Mouse (Mus musculus): ENCODE data around the gene Arl6ip4.

The Arl6ip4 gene

DNA sequence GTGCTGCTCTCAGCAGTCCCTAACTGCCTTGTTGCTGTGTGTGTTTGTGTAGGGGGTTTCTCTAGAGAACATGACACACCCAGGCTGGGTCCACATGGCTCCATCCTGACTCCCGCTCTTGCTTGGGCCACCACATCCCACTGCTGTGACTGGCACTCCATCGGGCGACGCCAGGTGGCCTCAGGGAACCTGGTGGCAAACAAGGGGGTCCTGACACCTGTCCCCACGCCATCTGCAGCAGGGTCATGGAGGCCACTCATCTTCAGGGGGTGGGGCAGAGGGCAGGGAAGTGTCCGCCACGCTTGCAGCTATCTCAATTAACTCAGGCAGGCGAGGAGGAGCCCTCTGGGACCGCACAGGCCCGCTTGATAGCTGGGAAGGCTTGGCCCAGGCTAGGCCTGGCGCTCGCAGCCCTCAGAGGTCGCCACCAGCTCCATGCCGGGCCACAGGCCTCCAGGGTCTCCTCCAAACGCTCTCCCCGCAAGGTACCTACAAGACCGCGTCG lies 20.8 kb upstream of the Arl6ip4 start:
- DNase-seq (ENCODE audit: low spot score in 2 of 2) = peak in 1 of 2 experiments; percentile 39

DNA sequence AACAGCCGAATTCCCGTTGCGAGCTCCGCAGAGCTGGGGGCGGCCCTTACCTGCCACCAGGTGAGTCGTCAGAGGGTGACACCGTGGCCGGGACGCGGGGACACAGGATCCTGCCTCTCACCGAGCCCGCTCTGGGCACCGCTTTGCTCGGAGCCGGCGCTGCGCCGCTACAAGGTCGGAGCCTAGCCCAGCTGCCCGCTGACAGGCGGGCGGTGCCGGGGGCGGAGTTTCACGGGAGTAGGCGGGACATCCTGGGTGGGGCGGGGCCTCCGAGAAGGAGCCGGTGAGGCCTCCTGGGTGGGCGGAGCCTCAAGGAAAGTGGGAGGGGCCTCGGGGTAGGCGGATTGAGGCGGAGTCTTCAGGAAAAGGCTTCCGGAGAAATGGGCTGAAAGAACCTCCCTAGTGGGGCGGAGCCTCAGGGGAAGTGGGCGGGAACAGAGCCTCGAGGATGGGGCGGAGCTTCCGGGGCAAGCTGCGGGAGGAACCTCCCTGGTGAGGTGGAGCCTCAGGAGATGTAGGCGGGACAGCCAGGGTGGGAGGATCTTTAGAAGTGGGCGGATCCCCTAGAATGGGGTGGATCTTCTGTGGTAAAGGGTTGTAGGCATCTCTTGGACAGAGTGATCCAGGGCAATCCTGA lies 20.2 kb upstream of the Arl6ip4 start, which contains the start of gene Abcb9:
Gene Abcb9, minus strand, starts transcription at position 203 of the 637 bp plus-strand sequence.
- DNase-seq (ENCODE audit: low spot score in 2 of 2) = peak; percentile 94 to 97

DNA sequence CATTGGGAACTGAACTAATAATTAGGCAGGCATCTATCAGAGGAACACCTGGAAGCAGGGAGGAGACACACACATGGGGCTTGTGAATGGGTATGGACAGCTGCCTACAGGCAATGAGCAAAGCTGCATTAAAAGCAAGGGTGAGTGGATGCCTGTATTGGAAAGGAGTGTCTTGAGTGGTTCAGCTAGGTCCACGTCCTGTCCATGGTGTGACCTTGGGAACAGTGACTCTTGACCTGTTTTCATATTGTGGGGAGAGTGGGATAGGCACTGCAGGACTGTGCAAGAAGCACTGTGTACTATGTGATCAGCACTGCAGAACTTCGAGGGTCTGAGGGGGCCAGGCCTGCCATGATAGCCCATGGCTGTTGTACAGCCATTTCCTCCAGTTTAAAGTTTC lies 17.0 kb upstream of the Arl6ip4 start:
- DNase-seq (ENCODE audit: low spot score in 2 of 2) = no peak

DNA sequence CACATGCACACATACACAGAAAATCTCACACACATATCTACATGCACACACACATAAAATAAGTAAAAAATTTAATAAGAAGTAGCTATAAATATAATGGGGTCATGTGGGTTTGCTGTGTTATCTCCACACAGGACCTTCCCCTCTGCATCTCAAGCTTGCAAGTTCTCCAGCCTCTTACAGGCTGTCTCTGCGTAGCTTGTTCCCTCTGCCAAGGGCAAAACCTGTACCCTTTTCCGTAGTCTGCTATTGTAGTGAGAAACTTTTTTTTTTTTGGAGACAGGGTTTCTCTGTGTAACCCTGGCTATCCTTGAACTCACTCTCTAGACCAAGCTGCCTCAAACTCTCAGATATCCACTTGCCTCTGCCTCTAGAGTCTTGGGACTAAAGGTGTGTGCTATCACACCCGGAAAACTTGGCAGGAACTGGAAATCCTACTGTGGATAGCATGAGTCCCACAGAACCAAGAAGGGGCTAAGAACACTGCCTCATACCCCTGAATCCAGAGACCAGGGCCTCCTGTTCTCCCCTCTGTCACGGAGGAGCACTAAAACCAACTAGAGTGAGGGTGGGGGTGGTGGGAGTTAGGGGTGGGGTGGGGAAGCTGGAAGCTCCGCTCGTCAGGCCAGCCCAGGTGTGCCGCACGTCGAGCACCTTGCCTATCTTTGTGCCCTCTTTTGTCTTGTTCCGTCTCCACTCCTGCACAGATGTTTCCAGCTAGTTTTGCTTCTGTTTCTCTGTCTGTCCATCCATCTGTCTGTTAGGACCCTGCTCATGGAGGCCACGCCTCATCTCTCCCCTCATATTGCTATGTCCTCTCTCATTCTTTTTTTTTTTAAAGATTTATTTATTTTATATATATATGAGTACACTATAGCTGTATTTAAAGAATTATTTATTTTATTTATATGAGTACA lies 15.5 kb upstream of the Arl6ip4 start:
- DNase-seq (ENCODE audit: low spot score in 2 of 2) = no peak

DNA sequence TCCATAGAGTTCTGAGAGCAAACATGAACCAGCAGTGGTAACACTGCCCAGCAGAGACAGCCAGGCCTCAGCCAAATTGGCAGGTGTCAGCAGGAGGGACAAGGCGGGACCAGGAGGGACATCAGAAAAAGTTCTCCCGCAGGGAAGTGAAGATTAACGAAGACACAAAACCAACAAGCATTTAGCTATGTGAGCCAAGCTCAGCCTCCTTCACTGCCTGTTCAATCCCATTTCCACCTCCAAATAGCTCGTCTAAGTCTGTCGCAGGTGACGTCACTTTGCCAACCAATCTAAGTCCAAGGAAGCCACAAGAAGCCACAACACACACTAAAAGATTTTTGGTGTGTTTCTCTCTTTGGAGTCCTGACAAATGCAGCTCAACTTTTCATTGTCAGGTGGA lies 13.6 kb upstream of the Arl6ip4 start:
- DNase-seq (ENCODE audit: low spot score in 2 of 2) = no peak

DNA sequence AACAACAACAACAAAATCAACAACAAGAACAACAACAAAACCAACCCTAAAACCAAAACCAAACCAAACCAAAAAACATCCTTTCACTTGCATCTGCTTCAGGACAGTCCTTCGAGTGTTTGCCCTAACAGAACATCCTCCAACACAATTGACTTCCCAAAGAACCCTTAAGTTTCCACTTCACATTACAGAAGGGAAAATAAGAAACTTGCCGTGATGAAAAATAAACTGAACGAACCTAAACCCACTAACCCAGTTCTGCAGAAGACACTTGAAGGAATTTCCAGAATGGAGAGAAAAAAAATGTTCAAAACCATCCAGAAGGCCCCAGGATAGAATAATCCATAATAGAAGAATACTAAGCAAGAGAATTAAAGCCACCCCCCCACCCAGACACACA lies 12.9 kb upstream of the Arl6ip4 start:
- no peak for DNase-seq (ENCODE audit: low spot score in 2 of 2)

DNA sequence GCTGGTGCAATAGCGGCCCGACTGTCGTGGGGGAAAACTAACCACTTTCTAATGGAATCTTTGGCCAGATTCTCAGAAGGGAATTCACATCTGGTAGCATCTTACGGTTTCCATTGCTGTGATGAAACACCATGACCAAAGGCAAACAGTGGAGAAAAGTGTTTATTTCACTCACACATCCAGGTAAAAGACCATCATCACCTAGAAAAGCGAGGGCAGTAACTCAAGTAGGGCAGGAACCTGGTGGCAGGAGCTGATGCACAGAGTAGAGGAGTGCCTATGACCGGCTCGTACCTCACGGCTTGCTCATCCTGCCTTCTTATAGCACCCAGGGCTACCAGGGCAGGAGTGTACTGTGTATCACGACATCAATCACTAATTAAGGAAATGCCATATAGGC lies 12.3 kb upstream of the Arl6ip4 start:
- DNase-seq (ENCODE audit: low spot score in 2 of 2) = no peak

DNA sequence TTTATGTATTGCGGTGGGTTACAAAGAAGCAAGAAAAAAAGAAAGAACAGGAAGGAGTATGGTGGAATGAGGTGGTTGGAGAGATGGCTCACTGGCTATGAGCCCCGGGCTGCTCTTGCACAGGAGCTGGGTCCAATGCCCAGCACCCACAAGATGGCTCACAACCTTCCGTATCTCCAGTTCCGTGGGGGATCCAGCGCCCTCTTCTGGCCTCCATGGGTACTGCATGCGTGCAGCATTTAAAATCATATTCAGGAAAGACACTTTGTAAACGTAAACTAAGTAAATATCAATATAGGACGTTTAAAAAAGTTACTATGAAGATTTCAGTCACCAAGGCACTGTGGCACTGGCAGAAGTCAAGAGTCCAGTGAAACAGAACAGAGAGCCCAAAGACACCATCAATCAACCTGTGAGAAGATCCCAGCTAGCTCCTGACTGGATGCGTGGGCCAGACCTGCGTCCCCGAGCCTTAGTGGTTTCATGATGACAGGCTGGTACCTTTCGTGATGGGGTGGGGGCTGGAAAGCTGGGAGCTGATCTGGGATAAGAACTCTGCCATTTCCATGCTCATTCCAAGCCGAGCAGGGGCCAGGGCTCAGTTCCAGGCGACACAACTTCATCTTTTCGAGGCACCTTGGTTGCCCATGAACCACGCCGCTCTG lies 4.7 kb upstream of the Arl6ip4 start:
- DNase-seq (ENCODE audit: low spot score in 2 of 2) = no peak

DNA sequence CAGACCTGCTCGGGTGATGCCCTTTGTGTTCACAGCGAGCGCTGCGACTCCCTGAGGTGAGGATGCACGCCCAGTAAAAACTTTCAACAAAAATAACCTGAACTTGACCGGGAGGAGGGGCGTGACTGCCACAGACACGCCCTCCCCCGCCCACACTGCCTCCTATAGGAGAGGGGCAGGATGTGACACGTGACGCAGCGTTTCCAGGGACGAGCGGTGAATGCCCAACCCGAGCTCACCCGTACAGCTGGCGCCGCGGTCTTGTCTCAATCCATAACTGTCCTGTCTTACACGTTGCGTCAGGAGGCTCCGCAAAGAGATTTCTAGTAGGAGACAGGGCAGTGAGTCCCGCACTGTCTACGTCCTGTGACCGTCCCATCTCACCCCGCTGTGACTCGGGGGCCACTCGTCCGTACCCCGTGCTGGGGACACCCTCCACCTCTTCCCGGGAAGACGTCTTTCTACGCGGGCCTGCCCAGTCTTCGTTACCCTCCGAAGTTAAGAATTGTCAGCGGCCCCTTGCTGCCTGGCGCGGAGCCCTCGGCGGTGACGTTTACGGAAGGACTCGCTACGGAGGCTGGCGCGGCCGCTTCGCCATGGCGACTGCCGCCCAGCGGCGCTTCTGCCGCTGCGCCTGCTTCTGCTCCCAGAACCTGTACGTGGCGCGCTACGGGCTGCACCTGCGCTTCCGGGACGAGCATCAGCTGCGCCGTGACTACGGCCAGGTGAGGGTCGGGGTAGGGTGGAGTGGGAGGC lies 4.0 kb upstream of the Arl6ip4 start, which contains the start of gene Ogfod2:
Gene Ogfod2, plus strand, starts transcription at position 556 of the 756 bp plus-strand sequence.
- peak; percentile 94 for DNase-seq (ENCODE audit: low spot score in 2 of 2)

DNA sequence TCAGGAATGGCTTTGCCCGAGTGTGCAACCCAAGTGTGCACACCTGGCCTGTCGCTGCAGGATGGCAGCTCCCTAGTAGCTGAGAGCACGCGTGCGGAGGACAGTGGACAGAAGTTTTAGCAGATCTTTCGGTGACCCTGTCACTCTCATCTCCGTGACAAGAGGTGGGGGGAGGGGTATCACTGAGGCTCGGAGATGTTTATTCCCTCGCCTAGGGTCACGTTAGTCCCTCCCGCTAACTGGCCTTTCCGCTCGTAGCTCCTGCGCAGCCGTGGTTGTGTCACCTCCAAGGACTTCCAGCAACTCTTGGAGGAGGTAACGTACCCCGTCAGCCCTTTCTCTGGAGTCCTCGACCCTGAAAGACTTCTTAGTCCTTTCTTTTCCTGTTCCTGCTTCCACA lies 3.4 kb upstream of the Arl6ip4 start:
- DNase-seq (ENCODE audit: low spot score in 2 of 2) = no peak

DNA sequence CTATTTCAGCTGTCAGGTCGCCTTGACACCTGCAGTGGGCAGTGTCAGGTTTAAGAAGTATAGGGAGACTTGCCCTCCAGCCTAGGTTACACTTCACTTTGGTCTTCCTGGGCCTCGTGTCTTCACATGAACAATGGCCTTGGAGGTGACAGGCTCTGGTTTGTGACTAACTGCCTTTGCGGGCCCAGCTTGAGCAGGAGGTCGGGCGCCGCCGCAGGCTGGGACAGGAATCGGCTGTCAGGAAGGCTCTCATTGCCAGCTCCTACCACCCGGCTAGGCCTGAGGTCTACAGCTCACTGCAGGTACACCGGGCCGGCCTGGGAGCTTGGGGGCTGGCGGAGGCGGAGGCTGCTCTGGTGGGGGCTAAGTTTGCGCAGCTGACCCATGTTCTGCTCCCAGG lies 2.9 kb upstream of the Arl6ip4 start:
- peak in 1 of 2 experiments; percentile 61 for DNase-seq (ENCODE audit: low spot score in 2 of 2)

DNA sequence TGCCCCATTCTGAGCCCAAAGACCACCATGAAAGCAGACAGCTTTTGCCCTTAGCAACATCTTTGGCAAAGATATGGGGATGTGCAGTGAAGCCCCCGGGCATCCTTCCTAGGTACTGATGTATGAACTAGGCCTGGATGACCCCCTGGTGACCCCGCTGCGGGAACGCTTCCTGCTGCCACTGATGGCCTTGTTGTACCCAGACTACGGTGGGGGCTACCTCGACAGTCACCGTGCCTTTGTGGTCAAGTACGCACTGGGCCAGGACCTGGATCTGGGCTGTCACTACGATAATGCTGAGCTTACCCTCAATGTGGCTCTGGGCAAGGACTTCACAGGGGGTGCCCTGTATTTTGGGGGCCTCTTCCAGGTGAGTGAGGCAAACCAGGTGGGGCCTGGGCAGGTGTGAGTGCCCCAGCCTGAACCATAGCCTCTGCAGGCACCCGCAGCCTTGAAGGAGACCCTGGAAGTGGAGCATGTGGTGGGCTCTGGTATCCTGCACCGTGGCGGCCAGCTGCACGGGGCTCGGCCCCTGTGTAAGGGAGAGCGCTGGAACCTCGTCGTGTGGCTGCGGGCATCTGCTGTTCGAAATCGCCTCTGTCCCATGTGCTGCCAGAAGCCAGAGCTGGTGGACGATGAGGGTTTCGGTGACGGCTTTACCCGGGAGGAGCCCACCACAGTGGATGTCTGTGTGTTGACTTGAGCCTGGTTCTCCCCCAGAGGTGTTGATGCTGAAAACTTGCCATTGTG lies 1.4 kb upstream of the Arl6ip4 start:
- no peak for DNase-seq (ENCODE audit: low spot score in 2 of 2)

DNA sequence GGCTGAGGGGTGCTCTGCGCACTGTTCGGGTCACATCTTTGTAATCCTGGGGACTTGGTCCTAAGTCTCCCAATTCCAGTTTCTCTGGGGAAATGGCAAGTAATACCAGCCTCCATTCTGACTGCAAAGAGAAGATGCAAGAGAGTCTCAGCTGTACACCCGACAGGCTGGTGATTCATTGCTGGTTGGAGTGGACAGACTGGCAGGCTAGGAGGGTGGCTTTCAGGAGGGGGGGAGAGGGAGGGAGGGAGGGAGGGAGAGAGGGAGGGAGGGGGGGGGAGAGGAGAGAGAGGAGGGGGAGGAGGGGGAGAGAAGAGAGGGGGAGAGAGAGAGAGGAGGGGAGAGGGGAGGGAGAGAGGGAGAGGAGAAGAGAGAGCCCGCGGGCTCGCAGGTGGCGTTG lies 358 bp upstream of the Arl6ip4 start:
- no peak for DNase-seq (ENCODE audit: low spot score in 2 of 2)

DNA sequence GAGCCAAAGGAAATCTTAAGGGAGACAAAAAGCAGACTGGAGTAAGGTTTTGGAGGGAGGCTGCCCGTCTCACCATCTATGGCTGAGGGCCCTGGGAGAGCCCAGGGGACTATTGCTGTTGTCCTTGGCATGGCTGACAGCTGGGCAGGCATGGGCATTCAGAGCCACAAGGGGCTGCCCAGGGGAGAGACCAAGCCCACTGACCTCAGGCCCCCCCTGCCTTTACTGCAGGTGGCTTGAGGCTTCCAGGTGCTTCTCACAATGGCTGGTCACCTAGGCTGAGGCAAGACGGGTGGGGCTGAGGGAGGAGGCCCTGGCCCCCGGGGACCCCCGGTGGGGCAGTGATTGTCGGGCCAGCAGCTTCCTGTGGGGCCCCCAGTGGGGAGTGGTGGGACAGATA lies 3.3 kb downstream of the Arl6ip4 start:
- no peak for DNase-seq (ENCODE audit: low spot score in 2 of 2)

DNA sequence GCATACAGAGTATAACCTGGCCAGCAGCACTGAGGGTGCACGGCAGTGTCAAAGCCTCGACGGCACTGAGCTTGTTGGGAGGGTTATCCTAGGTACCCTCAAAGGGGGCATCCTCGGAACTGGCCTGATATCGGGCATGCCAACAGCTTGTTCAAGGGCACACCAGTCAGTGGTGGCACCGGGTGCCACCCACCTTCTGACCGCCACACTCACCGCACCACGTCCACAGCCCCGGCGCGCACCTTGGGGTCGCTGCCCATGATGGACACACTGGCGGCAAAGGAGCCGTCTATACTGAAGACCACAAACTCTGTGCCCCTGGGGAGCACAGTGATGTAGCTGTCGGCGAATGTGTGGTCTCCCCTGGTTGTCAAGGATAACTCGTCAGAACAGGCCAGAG lies 6.5 kb downstream of the Arl6ip4 start:
- no peak for DNase-seq (ENCODE audit: low spot score in 2 of 2)

DNA sequence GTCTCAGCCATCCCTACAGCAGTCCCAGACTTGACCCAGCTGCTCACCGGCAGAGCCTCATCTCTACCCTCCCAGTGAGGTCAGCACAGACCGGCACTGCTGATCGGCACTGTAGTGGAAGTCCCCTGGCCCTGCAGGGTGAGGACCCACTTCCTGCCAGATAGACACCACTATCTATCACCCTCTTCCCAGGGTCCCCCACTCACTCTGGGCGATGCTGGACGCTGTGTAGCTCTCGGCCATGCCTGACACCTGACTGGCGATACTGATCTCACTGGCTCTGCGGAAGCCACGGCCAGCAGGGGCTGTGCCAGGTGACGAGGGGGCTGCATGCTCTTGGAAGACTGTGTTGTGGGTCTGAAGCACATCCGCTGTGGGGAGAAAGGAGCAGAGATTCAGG lies 9.2 kb downstream of the Arl6ip4 start:
- no peak for DNase-seq (ENCODE audit: low spot score in 2 of 2)

DNA sequence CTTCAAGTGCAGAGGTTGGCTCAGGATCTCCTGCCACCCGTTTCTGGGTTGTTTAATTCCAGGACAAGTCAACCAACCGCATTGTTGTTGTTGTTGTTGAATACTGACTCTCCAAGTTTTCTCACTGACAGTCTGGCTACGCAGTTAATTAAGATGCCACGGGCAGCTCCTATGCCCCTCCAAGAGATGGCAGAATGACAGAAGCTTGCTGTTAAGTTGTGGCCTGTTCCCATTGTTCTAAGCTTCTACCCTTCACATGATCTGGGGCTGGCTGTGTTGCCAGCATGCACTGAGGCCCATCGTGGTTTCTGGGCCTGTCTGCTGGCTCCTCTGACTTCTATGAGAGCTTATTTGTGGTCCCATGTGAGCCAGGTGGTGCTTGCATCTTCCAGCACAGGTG lies 18.4 kb downstream of the Arl6ip4 start:
- no peak for DNase-seq (ENCODE audit: low spot score in 2 of 2)

DNA sequence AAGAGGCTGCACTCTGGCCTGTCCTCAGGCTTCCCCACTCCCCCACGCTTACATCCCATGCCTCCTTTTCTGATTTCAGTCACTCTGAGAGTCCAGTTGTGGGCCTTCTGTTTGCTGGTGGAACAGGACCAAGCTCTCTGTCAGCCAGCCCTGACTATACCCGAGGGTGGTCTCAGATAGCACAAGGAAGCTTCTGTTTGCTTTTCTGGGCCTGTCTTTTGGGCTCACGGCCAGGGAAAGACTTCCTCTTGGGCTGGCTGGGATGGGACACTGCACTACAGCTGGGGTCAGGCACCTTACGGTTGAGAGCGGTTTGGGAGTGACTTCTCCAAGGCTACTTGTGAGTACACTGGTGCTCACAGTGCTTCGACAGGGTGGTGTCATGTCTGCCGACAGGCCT lies 22.2 kb downstream of the Arl6ip4 start:
- DNase-seq (ENCODE audit: low spot score in 2 of 2) = no peak

DNA sequence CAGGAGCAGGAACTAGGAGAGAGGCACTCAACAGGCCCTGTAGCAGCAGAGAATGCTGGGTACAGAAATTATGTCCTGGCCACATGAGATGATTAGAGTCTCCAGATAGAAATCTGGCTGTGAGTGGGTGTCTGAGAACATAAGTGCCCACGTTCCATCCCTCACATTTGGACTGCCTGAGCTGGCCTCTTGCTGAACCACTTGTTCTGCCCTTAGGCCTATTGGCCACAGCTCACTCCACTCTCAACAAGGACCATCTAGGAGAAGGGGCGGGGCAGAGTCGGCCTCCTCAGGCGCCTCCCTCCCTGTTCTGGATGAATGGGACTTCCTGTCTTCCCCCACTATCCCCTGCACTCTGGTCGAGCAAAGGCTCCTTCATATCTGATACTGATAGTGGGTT lies 33.1 kb downstream of the Arl6ip4 start:
- no peak for DNase-seq (ENCODE audit: low spot score in 2 of 2)

DNA sequence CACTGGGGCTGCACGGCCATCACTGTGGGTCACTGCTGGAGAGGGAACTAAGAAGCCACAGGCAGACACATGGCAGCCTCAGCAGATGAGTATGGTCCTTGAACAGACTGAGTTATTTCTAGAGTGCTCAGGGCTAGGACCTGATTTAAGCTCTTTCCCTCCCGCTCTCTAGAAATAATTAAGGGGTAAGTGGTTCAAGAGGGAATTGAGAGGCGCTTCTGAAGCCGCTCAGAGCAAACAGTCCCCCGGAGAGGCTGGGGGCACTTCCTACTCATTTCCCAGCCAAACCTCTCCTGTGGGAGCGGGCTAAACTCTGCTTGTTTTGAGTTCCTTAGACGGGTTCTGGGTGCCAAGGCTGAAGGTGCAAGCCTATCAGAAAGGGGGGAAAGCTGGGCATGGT lies 35.0 kb downstream of the Arl6ip4 start:
- no peak for DNase-seq (ENCODE audit: low spot score in 2 of 2)

DNA sequence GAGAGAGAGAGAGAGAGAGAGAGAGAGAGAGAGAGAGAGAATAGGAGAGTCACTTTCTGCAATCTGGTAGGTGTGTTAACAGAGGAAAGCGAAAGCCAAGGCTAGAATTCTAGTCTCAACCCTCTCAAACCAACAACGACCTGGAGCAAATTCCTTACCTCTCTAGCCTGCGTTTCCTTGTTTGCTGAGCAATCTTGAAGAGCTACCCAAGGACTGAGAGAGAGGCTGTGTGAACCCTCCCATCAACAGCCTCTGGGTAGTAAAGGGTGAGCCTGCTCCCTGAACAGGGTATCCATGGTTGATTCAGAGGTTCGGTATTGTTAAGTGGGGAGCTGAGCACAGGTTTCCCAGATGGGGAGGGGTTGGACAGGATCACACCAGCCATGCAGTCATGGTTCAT lies 36.8 kb downstream of the Arl6ip4 start:
- DNase-seq (ENCODE audit: low spot score in 2 of 2) = no peak
